Mouse (Mus musculus): ENCODE measurements around the gene Olfr99.

DNA sequence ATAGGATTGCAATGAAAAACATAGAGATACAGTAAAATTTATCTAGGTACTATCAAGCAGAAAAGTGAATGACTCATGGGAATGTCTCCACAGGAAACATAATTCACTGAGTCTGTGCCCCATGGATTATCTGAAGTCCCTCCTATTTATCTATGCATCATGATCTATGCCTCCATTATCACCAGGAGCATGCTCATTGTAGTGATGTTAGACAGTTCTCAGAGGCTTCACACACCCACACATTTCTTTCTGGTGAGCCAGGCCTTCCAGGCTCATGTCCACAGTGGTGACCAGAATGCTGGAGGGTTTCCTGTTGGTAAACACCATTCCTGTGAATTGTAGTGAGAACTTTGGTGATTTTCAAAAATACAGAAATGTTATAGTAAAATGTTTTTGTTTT is 6.7 kb downstream of the Olfr99 start:
- TF ChIP-seq CTCF (IDR thresholded peaks at IDR 0.05; ENCODE audit: control insufficient read depth, insufficient read depth, insufficient replicate concordance, low read depth, low read length) (no peak), POLR2A (IDR thresholded peaks at IDR 0.05; ENCODE audit: control insufficient read depth, low read depth, low read length) (no peak)

Data from testis, adult 2 months (tissue).